Mouse (Mus musculus): ENCODE measurements around the gene Senp7.
A peak's percentile ranks its signal among the peaks of the same experiment; 100 is the strongest.
"Not testable (repeated sequence)": the region's sequence is repeated elsewhere in the genome, so short reads cannot be mapped to it uniquely, and the experiment has no call there.

Senp7 gene

DNA sequence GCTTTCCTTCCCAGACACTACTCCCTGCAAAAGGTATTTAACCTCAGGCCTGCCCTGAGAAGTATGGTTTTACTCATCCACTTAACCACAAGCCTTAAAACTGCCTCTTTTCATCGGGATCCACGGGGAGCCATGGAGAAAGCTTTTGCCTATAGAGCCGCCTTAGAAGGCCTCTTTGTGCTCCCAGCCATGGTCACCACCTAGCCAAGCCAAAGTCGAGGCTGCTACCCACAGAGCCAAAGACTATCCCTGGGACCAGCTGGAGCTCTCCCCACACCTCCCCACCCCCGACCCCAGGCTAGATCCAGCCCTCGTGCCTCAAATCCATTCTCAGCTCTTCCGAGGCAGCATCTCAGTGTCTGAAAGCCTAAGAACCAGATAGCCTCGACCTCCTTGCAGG lies 18.0 kb downstream of the Senp7 start:
- no peak for DNase-seq (ENCODE audit: low read depth, low spot score)

DNA sequence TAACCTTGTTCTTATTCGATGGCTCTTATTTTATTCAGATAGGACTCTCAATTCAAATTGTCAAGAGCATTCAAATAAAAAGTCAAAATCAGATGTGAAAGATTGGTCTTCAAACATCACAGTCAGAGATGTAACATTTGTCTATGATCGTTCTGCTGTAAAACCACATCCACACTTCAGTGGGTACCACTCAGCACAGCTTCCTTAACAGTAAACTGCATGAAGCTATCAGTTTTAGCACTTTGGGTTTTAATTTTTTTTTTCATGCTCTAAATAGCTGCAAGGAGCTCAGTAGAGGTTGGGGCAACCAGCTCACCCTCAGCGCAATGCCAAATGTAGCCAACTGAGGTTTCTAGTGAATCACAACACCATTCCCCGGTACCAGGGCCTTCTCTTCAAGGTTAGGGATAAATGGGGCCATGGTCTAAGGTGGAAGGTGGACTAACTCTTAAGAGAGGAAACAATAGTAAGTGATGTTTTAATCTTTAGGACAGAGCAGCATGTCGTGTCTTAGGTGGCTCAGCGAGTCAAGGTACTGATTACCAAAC lies 20.5 kb downstream of the Senp7 start:
- no peak for DNase-seq (ENCODE audit: low read depth, low spot score)

- DNase-seq (ENCODE audit: low read depth, low spot score), result peak; percentile 77
Measured at GRCm38 (mm10) chr16:56071317-56072232, 23.4 kb downstream of the Senp7 start.

GRCm38 (mm10) chr16:56072533-56072932 lies 24.4 kb downstream of the Senp7 start:
- DNase-seq (ENCODE audit: low read depth, low spot score), result no peak

DNA sequence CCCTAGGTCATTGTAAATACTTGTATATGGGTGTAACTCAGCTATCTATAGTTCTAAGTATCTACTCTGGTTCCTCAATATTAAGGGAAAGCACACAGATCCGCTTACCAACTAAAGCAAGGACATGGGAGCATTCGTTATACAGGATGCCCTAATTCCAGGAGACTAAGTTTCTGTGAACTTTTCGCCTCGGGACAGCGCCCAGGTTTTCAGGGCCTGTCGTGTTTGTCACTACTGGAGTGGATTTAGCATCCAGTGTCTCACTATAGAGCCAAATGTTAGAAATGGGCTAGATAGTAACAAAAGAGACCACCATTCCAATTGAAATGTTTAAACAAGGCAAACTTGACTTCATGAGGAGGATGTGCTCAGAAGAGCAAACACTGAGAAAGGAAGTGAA lies 25.0 kb downstream of the Senp7 start:
- DNase-seq (ENCODE audit: low read depth, low spot score), result not testable (repeated sequence)

- no peak for DNase-seq (ENCODE audit: low read depth, low spot score)
Measured at GRCm38 (mm10) chr16:56074122-56074521, 26.0 kb downstream of the Senp7 start.

- no peak for DNase-seq (ENCODE audit: low read depth, low spot score)
Measured at GRCm38 (mm10) chr16:56074565-56074964, 26.4 kb downstream of the Senp7 start.

DNA sequence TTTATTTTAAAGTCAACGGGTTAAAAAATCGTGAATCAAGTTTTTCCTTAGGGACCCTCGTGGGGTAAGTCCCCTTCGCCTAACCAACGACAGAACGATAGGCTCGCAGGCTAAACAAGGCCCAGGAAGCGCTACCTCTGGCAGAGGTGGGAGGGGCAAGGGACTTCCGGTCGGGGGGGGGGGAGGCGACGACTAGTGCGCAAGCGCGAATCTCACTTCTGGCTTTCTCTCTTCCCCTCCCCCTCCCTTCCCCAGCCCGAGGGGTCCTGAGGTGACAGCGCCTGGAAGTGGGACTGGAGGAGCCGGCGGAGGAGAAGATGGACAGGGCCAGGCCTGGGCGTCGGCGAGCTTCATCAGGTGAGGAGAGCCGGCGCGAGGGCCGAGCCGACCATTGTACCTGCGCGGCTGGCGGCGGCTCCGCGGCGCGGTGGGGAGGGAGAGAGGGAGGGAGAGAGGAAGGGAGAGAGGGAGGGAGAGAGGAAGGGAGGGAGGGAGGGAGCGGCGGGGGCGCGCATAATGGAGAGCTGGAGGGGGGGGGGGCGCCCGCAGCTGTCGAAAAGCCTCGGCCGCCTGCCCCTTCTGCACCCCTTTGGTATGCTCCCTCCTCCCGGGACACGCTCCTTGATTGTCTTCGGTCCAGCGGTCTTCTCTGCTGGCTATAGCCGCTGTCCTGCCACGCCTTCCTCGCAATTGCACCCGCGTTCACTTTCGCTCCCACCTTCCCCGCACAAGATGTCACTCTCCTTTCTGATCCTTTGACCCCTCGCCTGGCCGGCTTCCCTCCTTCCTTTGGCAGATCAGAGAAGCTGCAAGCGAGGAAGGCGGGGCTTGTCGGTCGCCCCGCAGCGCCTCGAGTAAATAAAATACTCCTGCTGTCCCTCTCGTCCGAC lies 27.3 kb downstream of the Senp7 start:
- DNase-seq (ENCODE audit: low read depth, low spot score), result peak; percentile 93

- DNase-seq (ENCODE audit: low read depth, low spot score), result no peak
Measured at GRCm38 (mm10) chr16:56076121-56076869, 28.2 kb downstream of the Senp7 start.

DNA sequence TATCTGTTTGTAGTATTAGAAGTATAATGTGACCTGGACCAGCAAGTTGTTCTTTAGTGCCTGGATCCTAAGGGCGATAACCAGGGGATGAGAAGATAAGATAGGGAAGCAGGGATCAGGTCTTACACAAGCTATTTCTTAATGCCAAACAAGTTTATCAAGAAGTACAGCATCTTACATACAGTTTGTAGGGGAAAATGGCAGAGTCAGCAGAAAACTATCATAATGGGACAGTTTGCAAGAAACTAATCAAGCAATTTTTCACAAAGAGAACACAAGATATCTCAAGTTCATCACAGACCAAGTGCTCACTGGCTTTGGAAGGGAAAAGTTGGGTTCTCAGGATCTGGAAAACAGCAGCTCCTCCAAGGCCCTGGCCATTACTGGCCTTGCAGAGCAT lies 31.3 kb downstream of the Senp7 start:
- DNase-seq (ENCODE audit: low read depth, low spot score), result no peak

- no peak for DNase-seq (ENCODE audit: low read depth, low spot score)
Measured at GRCm38 (mm10) chr16:56081691-56082090, 33.6 kb downstream of the Senp7 start.

DNA sequence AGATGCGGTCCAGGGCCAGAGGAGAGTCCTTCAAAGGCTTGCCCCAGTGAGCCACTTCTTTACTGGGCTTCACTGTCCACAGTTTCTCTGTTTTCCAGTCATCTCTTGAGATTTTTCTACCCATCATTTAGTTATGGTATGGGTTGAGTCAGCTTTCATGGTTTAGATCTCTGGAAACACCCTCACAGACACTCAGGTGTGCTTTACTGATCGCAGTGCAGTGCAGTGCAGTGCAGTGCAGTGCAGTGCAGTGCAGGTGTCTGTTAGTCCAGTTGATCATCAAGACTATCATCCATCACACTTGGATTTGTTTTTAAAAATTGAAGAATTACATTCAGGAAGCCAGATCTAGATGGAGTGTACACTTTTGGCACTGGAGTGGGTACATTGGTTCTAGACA lies 38.2 kb downstream of the Senp7 start:
- DNase-seq (ENCODE audit: low read depth, low spot score), result no peak

DNA sequence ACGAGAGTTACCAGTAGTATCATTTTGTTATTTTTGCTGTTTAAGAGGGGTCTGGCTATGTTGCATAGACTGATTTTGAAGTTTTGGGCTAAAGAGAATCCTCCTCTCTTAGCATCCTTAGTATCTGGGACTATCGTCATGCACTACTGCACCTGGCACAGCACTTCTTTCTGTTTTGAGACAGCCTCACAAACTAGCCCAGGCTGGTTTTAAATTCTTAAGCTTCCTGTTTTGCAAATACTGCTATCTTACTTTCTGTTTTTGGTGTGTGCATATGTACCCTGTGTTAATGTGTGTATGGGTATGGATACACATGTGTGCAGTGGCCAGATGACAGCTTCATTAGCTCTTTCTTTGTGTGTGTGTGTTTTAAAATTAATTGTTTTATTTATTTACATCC lies 42.2 kb downstream of the Senp7 start:
- no peak for DNase-seq (ENCODE audit: low read depth, low spot score)

- not testable (repeated sequence) for DNase-seq (ENCODE audit: low read depth, low spot score)
Measured at GRCm38 (mm10) chr16:56096401-56097018, 48.4 kb downstream of the Senp7 start.

DNA sequence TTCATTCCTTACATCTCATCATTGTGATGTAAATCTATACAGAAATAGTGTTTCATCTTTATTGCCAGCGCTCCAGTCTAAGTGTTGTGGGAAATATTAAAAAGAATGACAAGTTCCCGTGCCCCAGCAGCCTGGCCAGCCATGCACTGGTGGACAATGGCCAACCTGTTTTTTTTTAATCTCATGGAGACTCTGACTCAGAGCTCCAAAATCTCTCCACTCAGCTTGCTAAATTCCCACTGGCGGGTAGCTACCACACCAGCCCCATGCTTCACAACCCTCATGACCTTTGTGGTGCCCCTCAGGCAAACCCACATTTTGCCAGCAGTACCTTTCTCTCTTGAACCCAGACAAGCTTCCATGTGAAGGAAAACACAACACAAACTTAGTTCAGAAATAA lies 67.6 kb downstream of the Senp7 start:
- DNase-seq (ENCODE audit: low read depth, low spot score), result no peak

DNA sequence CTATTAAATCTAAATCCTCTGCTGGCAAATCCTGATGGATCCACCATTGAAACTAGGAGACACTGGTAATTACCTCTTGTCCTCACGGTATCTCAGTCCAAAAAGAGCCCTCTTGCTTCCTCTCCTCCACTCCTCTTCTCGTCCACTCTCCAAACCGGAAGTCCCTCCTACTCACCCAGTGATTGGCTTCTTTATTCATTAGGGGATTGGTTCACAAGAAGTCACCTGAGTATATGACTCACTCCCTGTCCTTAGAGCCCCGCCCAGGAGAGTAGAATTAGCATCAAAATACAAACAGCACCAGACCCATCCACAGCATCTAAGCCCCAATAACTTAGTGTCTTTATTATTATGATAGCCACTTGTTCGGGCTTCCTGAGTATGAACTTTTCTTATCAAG lies 68.0 kb downstream of the Senp7 start:
- peak; percentile 92 for DNase-seq (ENCODE audit: low read depth, low spot score)

- no peak for DNase-seq (ENCODE audit: low read depth, low spot score)
Measured at GRCm38 (mm10) chr16:56117327-56118180, 69.4 kb downstream of the Senp7 start.

GRCm38 (mm10) chr16:56122517-56122916 lies 74.4 kb downstream of the Senp7 start:
- DNase-seq (ENCODE audit: low read depth, low spot score), result no peak

DNA sequence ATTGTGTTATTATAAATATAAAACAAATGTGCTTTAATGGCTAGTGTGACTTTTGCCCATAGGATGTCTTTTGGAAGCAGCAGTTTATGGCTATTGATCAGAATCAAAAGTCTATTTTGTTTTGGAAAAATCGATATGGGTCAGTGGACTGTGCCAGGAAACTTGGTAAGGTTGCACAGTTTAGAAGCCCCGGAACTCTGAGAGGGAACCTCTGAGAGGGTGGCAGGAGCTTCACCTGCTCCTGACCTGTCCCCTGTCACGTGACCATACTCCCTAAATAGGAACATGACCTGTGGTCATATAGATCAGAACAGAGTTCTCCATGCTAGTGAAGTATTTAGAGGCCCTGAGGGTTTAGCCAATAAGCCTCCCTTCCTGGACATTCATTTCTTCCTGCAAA lies 75.9 kb downstream of the Senp7 start:
- DNase-seq (ENCODE audit: low read depth, low spot score), result no peak

GRCm38 (mm10) chr16:56131666-56132065 lies 83.5 kb downstream of the Senp7 start:
- DNase-seq (ENCODE audit: low read depth, low spot score), result peak; percentile 57

All from ZHBTc4 (cell line).